Mouse (Mus musculus) left cerebral cortex, adult 2 months (tissue): ENCODE data around the gene Chrnb4. TPM values are rescaled to one million over a fixed set of nuclear protein-coding genes. Genes with fewer than 3 reads are reported as not detected.
A peak's percentile ranks its signal among the peaks of the same experiment; 100 is the strongest.

Experiments used
- DNase-seq, 2 experiments: peaks; one replicate each; pipeline ENCODE4 v3.0.0; 2021 to 2022; ENCODE audit warnings: low spot score in 2 of 2, mixed read lengths in 1 of 2; ENCODE audit errors: extremely low spot score in 1 of 2
- H3K27ac ChIP-seq: fragments of 200-600 bp; 2 replicates; pipeline ENCODE4 v1.8.1; 2022
- H3K4me3 ChIP-seq: fragments of 200-600 bp; 2 replicates; pipeline ENCODE4 v1.8.1; 2022
- CTCF ChIP-seq: fragments of 200-600 bp; IDR thresholded peaks from 2 replicates; pipeline ENCODE4 v1.8.1; 2022; ENCODE audit warnings: antibody characterized with exemption, mild to moderate bottlenecking, moderate library complexity
- intact Hi-C: fragments of 180-260 bp; cut with DNase I; formaldehyde crosslinking; loops from one replicate; pipeline ENCODE4 v1.15.1; 2025
- long read RNA-seq, 2 experiments: library from polyadenylated mRNA; stranded (forward); transcript quantifications; one replicate each; pipeline ENCODE4 v2.0.0; 2021; ENCODE audit warnings: borderline mapping rate in 2 of 2
- total RNA-seq, 2 experiments: library from RNA; stranded (reverse); gene quantifications; 2 replicates each; pipeline ENCODE4 v1.2.3; 2021

The Chrnb4 gene
- total RNA-seq, result not detected
- long read RNA-seq, experiment 1, partial matches to known transcripts, result 0 of 1 reads
- long read RNA-seq, experiment 1, other reads (novel, unspliced or antisense), result 1 of 1 reads
- long read RNA-seq, experiment 2, result 0 reads

GRCm38 (mm10) chr9:55048211-55048880 is at the start of gene Chrnb4:
Chrnb4 (minus strand) TSS chr9:55048779.
- no peak within 1 kb of the TSS for H3K27ac ChIP-seq
- no peak for DNase-seq
- intact Hi-C loops, result loop anchor here (5.0 kb wide), 1 partner anchor 264 kb away; no protein-coding TSS in a partner anchor
- no peak for TF ChIP-seq CTCF
- H3K4me3 ChIP-seq, result peak within 1 kb of the TSS; percentile 33

- no peak for DNase-seq
- H3K4me3 ChIP-seq, result no peak overlapping the region
- TF ChIP-seq CTCF, result no peak
- no peak overlapping the region for H3K27ac ChIP-seq
- intact Hi-C loops, result no loop called here
Measured at GRCm38 (mm10) chr9:55096870-55097269, 48.3 kb upstream of the Chrnb4 start.

- Histone ChIP-seq H3K27ac (no peak overlapping the region), H3K4me3 (no peak overlapping the region)
- TF ChIP-seq CTCF, result no peak
- DNase-seq, result no peak
- intact Hi-C loops, result no loop called here
Measured at GRCm38 (mm10) chr9:55096033-55096432, 47.5 kb upstream of the Chrnb4 start.

DNA sequence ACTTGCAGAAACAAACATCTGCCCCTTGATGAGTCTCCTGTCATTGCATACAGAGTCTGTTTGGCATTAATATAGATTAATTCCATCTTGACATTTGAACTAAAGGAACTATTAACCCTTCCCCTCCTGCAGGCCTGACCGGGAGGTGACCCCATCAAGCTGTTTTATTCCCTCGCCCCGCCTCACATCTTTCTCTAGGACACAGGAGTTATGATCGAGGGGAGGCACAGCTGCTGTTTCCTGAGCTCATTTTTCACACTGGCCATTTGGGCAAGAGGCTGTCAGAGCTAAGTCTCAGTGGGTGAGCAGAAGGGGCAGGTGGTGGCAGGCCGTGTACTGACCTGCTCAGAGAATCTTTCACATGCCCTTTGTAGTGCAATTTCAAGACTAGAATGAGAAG is 41.6 kb upstream of the Chrnb4 start:
- no peak overlapping the region for H3K4me3 ChIP-seq
- no peak for TF ChIP-seq CTCF
- intact Hi-C loops, result no loop called here
- H3K27ac ChIP-seq, result no peak overlapping the region
- no peak for DNase-seq

DNA sequence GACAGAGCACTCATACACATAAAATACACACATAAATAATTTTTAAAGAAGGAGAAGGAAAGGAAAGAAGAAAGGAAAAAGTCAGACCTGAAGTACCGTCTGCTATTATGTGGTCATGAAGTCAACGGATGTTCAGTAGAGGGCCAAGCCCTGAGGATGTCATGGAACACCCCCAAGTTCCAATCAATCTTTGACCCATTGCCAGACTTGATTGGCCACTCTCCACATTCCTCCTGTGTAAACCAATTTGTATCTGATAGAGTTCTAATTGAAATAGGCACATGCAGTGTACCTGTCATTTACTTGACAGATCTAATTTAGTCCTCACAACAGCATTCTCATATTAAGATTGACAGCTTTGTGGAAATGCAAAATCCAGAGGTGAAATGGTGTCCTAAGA is 40.6 kb upstream of the Chrnb4 start:
- TF ChIP-seq CTCF, result no peak
- DNase-seq, result no peak
- intact Hi-C loops, result no loop called here
- H3K4me3 ChIP-seq, result no peak overlapping the region
- H3K27ac ChIP-seq, result no peak overlapping the region

DNA sequence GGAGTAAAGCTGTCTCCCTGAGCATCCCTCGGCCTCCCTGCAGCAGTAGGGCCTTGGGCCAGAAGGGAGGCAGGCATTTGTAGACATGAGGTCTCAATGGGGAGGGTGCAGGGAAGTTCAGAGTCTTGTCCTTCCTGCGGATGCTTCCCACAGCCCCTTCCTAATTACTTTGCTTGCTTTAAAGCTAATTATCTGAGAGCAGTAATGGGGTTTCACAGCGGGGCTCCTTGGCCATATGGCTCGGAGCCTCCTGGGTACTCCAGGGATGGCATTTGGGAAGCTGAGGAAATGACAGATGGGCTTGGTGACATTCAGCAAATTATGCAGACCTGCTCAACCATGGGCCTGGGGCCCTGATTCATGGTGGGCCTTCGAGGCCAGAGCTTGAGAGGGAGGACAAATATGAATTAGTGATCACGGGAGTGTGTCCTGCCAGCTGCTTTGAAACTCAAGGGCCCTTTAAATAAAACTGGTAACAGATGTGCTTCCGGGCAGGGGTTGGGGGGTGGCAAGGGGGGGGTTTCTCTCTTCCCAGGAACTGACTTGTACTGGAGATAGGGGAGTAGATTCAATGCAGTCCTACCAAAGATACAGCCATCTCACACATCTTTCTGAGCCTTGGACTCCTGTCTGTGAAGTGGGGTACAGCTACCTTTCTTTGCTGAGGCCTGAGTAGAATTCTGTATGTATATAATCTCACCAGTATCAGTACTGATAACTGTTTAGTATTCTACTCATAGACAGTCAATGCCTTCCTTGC is 34.8 kb upstream of the Chrnb4 start:
- Histone ChIP-seq H3K27ac (no peak overlapping the region), H3K4me3 (no peak overlapping the region)
- TF ChIP-seq CTCF, result no peak
- no peak for DNase-seq
- intact Hi-C loops, result no loop called here

DNA sequence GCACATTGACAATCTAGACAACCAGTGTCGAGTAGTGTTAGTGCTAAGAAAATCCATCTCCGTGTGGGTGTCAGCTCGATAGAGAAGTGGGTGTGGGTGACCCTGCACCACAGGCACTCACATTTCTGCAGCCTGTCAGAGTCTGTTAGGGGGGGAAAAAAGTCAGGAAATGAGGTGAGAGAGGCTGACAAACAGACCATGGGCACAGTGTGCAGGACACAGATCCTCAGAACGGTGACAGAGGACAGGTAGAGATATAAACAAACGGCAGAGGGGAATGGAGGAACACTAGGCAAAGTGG is 19.3 kb upstream of the Chrnb4 start:
- intact Hi-C loops, result no loop called here
- DNase-seq, result no peak
- Histone ChIP-seq H3K4me3 (no peak overlapping the region), H3K27ac (no peak overlapping the region)
- no peak for TF ChIP-seq CTCF

DNA sequence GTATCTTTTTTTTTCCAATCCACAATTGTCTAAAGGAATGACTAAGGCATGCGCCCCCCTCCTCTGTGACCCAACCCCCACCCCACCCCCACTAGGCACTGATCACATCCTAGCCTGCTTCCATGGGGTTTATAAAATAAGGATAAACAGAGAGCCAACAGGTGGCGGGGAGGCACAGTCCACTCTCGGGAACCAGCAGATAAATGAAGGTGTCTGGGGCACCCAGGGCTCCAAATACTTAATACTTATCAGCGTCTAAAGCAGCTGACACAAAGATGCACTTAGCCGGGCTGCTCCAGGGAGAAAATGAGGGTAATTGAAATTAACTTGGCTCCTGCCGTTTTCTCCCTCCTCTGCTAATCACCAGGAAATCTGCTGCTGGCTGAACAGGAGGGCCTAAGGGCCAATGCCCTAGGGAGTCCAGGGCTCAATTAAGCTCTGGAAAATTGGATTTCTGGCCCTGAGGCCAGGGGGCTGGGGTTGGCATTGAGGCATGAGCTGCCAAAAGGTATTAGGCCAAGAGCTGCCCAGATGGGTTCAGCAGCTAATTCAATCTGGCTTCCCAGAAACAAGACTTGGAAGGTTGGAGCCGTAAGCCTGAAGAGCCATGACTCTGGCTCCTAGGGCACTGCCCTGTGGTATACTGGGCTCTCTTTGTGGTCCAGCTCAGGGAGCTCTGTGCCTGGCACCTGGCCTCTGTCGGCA is 18.8 kb upstream of the Chrnb4 start:
- no peak for TF ChIP-seq CTCF
- DNase-seq, result no peak
- H3K27ac ChIP-seq, result no peak overlapping the region
- H3K4me3 ChIP-seq, result no peak overlapping the region
- intact Hi-C loops, result no loop called here

DNA sequence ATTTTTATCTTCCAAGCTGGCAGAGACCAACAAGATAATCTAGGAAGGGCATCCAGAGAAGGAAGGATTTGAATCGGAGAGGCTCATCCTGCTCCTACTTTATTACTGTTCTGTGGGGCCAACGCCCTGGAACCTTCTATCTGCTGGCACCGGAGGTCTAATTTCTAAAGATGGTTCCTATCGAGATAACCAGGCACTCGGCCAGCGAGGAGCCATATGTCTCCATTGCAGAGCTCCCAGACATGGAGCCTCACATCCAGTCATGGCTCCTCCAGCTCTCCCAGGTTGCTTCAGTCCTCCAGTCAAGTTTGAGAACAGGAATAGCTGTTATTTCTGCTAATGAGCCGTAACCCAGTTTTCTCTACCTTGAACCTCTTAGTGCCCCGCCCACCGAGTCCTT is 16.7 kb upstream of the Chrnb4 start:
- no peak for DNase-seq
- intact Hi-C loops, result loop anchor here (2.0 kb wide), 1 partner anchor 14 kb away; no protein-coding TSS in a partner anchor
- Histone ChIP-seq H3K27ac (no peak overlapping the region), H3K4me3 (no peak overlapping the region)
- no peak for TF ChIP-seq CTCF

DNA sequence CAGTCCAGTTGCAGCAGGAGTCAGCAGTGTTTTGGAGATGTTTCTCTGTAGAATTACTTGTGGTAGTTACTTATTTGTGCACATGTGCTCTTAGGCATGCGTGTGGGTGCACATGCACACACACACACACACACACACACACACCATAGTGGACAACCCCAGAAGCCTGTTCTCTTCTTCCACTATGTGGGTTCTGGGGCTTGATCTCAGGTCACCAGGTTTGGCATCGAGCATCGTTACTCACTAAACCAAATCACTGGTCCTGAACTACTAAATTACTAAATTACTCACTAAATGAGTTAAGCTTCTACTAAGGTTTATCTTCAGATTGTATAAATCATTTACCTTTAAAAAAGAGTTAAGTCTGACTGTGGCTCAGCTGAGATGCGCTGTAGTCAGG is 9.5 kb upstream of the Chrnb4 start:
- Histone ChIP-seq H3K27ac (no peak overlapping the region), H3K4me3 (no peak overlapping the region)
- intact Hi-C loops, result no loop called here
- DNase-seq, result no peak
- TF ChIP-seq CTCF, result no peak

GRCm38 (mm10) chr9:55055386-55055930 is 6.9 kb upstream of the Chrnb4 start:
- Histone ChIP-seq H3K4me3 (no peak overlapping the region), H3K27ac (no peak overlapping the region)
- DNase-seq, result no peak
- TF ChIP-seq CTCF, result no peak
- intact Hi-C loops, result no loop called here

GRCm38 (mm10) chr9:55046764-55047163 is 1.8 kb downstream of the Chrnb4 start:
- no peak for DNase-seq
- Histone ChIP-seq H3K4me3 (no peak overlapping the region), H3K27ac (no peak overlapping the region)
- intact Hi-C loops, result loop anchor here (5.0 kb wide), 1 partner anchor 266 kb away; no protein-coding TSS in a partner anchor
- TF ChIP-seq CTCF, result peak; percentile 40
